Mouse (Mus musculus): ENCODE results near the gene Gucy1a1. TPM values are rescaled to one million over a fixed set of nuclear protein-coding genes. Genes with fewer than 3 reads are reported as not detected.

Gucy1a1 gene
- total RNA-seq, 2 experiments from 2014 or later = 5.8 to 7.0 TPM

Small RNA genes lying within 50 kb of the gene (microRNA-seq; reads per million reads assigned to microRNA genes)
- gene Mir7010 = 0.36 to 0.74 reads per million in 2 experiments

Other genes with a start within 250 kb of the Gucy1a1 start
- 1 to 10 TPM; 3.7 to 3.9 TPM for gene Ctso, start 213.2 kb downstream of the Gucy1a1 start, total RNA-seq (2021)
- gene Tdo2, start 169.6 kb downstream of the Gucy1a1 start, total RNA-seq (2021) = not detected
- not detected for gene Asic5, start 163.5 kb downstream of the Gucy1a1 start, total RNA-seq (2021)
- 1 to 10 TPM; 3.9 to 4.2 TPM for gene Gucy1b1, start 71.1 kb downstream of the Gucy1a1 start, total RNA-seq (2021)
- gene Map9, start 212.3 kb upstream of the Gucy1a1 start, total RNA-seq (2021) = 1 to 10 TPM; 2.3 to 3.1 TPM

All from gastrocnemius, postnatal 36 days (tissue).